Mouse (Mus musculus): Measurements from ENCODE around the gene Rpl36-ps4. TPM values are rescaled to one million over a fixed set of nuclear protein-coding genes. Genes with fewer than 3 reads are reported as not detected.

The Rpl36-ps4 gene
- not detected for polyA plus RNA-seq (2017; shearing (Covaris generic))

DNA sequence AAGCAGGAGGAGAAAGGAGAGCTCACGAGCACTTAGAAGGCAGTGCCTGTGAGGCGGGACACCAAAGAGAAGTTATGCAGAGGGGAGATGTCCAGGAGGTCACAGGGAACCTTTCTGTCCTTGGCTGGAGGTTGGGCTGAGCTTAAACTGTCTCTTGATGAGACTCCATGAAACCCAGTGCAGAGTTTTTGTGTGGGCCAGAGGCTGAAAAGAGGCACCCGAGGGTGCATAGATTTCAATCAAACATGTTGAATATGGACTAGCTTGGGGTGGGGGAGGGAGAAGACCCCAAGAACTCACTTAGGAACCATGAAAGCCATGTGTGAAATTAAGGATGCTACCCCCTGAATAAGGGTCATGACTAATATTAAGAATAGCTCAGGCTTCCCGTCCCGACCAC is at the start of gene Rpl36-ps4:
Rpl36-ps4 (plus strand) TSS at position 301 of the 400 bp plus-strand sequence.

Other genes starting within 250 kb of the Rpl36-ps4 start
- 66.6 TPM for gene Msh2, start 248.6 kb upstream of the Rpl36-ps4 start, polyA plus RNA-seq (2017; shearing (Covaris generic))
- gene Kcnk12, start 123.0 kb upstream of the Rpl36-ps4 start, polyA plus RNA-seq (2017; shearing (Covaris generic)), result not detected
- gene Msh6, start 54.1 kb downstream of the Rpl36-ps4 start, polyA plus RNA-seq (2017; shearing (Covaris generic)), result 27.9 TPM
- 12.3 TPM for gene Fbxo11, start 144.3 kb downstream of the Rpl36-ps4 start, polyA plus RNA-seq (2017; shearing (Covaris generic))